In the genomic region with DNA sequence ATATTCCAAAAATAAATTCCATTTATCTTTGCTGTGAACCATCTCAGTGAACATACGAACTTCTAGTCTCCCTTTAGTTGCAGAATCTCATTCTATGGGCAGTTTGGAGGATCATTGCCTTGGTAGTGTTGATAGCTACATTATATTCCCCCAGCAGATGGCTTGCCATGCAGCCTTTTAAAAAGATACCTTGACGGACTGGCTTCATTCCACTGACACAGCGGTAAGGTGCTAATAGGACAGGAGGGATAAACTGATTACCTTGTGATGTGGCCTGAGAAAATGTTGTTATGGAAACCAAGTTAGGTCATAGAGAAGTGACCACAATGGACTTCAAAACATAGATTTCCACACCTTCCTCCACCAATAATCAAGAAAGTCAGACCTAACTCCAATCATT, we compare ENCODE assay signal across 30 mouse cellular contexts.
DNase-seq lines count a peak whose midpoint lies in the region; ATAC-seq and TF ChIP-seq lines count a peak whose summit lies in the region.
"Had no signal": no experiment of that assay in that cellular context is flagged by ENCODE, and none has a peak within 500 bp of the region (broad histone marks: within the 10 kb centered on the region; RNA-seq: fewer than 3 reads in every experiment).

No protein-coding gene starts in this region.

- no peak for TF ChIP-seq CTCF in testis, adult 2 months (IDR thresholded peaks at IDR 0.05; ENCODE audit: control insufficient read depth, insufficient read depth, insufficient replicate concordance, low read depth, low read length)

- H3K36me3 ChIP-seq in testis, adult 2 months (ENCODE audit: control insufficient read depth, insufficient read depth, low read length) = no peaks in the 10 kb centered on the region
- no peaks in the 10 kb centered on the region for H3K36me3 ChIP-seq in heart, embryonic 11.5 days (ENCODE audit: control insufficient read depth, insufficient read depth, low read length)
- H3K36me3 ChIP-seq: embryonic facial prominence, embryonic 12.5 days; heart, embryonic 13.5 days; hindbrain, embryonic 10.5 days; intestine, embryonic 15.5 days; limb, embryonic 10.5 days; limb, embryonic 15.5 days; midbrain, embryonic 15.5 days; neural tube, embryonic 12.5 days had no signal

- no peak overlapping the region for H3K4me2 ChIP-seq in heart, embryonic 11.5 days
- H3K4me2 ChIP-seq: embryonic facial prominence, embryonic 12.5 days; heart, embryonic 13.5 days; intestine, embryonic 15.5 days; limb, embryonic 15.5 days; midbrain, embryonic 15.5 days; neural tube, embryonic 12.5 days had no signal

- DNase-seq in testis, postnatal 10 days (ENCODE audit: low spot score) = no peak
- DNase-seq in cerebellum, adult 18-20 months = peak; percentile 14 to 24
- peak; percentile 79 to 81 for DNase-seq in cerebellum, postnatal 10 days
- DNase-seq in frontal cortex, postnatal 10 days (ENCODE audit: low spot score in 2 of 2) = no peak
- no peak for DNase-seq in embryo, embryonic 11 days
- DNase-seq: adrenal gland, postnatal 25 days; gastrocnemius, adult 2 months; heart, adult 2 months; heart, postnatal 10 days; kidney, adult 2 months; kidney, postnatal 4 days; lung, adult 2 months; lung, postnatal 10 days; right cerebral cortex, postnatal 4 days; thymus, postnatal 4 days had no signal

- 79% methylated on average over 3 of the region's 3 CpGs for WGBS in heart, embryonic 11.5 days (ENCODE audit: insufficient replicate concordance)

- H3K9ac ChIP-seq in heart, embryonic 11.5 days (ENCODE audit: low read depth, low read length) = no peak overlapping the region
- H3K9ac ChIP-seq: embryonic facial prominence, embryonic 12.5 days; heart, embryonic 13.5 days; intestine, embryonic 15.5 days; limb, embryonic 15.5 days; liver, embryonic 14.5 days; midbrain, embryonic 15.5 days; neural tube, embryonic 12.5 days had no signal

- no peak overlapping the region for H3K27ac ChIP-seq in testis, adult 2 months (ENCODE audit: control insufficient read depth, insufficient read depth, low read depth, low read length)
- no peak overlapping the region for H3K27ac ChIP-seq in heart, embryonic 11.5 days (ENCODE audit: low read depth, low read length)
- H3K27ac ChIP-seq: embryonic facial prominence, embryonic 12.5 days; gastrocnemius, adult 2 months; heart, adult 2 months; heart, embryonic 13.5 days; hindbrain, embryonic 10.5 days; intestine, embryonic 15.5 days; kidney, postnatal 0 days; limb, embryonic 10.5 days; limb, embryonic 15.5 days; liver, embryonic 14.5 days; macrophage; midbrain, embryonic 15.5 days; neural tube, embryonic 12.5 days; stomach, postnatal 0 days had no signal

- no peaks in the 10 kb centered on the region for H3K27me3 ChIP-seq in testis, adult 2 months (ENCODE audit: control insufficient read depth, insufficient read depth, low read length)
- H3K27me3 ChIP-seq in heart, embryonic 11.5 days (ENCODE audit: control insufficient read depth, insufficient read depth, low read length) = no peaks in the 10 kb centered on the region
- H3K27me3 ChIP-seq: embryonic facial prominence, embryonic 12.5 days; heart, embryonic 13.5 days; intestine, embryonic 15.5 days; limb, embryonic 15.5 days; midbrain, embryonic 15.5 days; neural tube, embryonic 12.5 days had no signal

- H3K4me1 ChIP-seq in testis, adult 2 months (ENCODE audit: control insufficient read depth, insufficient read depth, low read length) = no peaks in the 10 kb centered on the region
- no peaks in the 10 kb centered on the region for H3K4me1 ChIP-seq in heart, embryonic 11.5 days (ENCODE audit: control insufficient read depth, insufficient read depth, low read length)
- H3K4me1 ChIP-seq: embryonic facial prominence, embryonic 12.5 days; heart, embryonic 13.5 days; hindbrain, embryonic 10.5 days; intestine, embryonic 15.5 days; limb, embryonic 10.5 days; limb, embryonic 15.5 days; midbrain, embryonic 15.5 days; neural tube, embryonic 12.5 days had no signal

- no peak for ATAC-seq in heart, embryonic 11.5 days (replicated peaks; ENCODE audit: insufficient number of reproducible peaks, low FRiP score, low TSS enrichment)
- ATAC-seq: CD4-positive, CD25-positive, alpha-beta regulatory T cell, adult 4 months; intestine, embryonic 15.5 days; midbrain, embryonic 15.5 days had no signal

- peak overlapping the region; percentile 17; the same call in 1 of the 2 replicates for H3K4me3 ChIP-seq in testis, adult 2 months (ENCODE audit: control insufficient read depth, low read depth, low read length)
- no peak overlapping the region for H3K4me3 ChIP-seq in heart, embryonic 11.5 days (ENCODE audit: low read depth, low read length)
- H3K4me3 ChIP-seq: embryonic facial prominence, embryonic 12.5 days; gastrocnemius, adult 2 months; heart, adult 2 months; heart, embryonic 13.5 days; hindbrain, embryonic 10.5 days; intestine, embryonic 15.5 days; limb, embryonic 10.5 days; limb, embryonic 15.5 days; midbrain, embryonic 15.5 days; neural tube, embryonic 12.5 days had no signal

- TF ChIP-seq POLR2A in testis, adult 2 months (IDR thresholded peaks at IDR 0.05; ENCODE audit: control insufficient read depth, low read depth, low read length) = no peak

- H3K9me3 ChIP-seq in heart, embryonic 11.5 days (replicated peaks; ENCODE audit: control insufficient read depth, low read length) = no peaks in the 10 kb centered on the region
- H3K9me3 ChIP-seq: embryonic facial prominence, embryonic 12.5 days; hindbrain, embryonic 10.5 days; intestine, embryonic 15.5 days; limb, embryonic 10.5 days; limb, embryonic 15.5 days; midbrain, embryonic 15.5 days; neural tube, embryonic 12.5 days had no signal

Comparison
In these comparisons a context has a peak if more than half of its experiments do, and no peak if none do; other contexts are left out.
1. DNase-seq: peak in cerebellum, adult 18-20 months (2 of 2) and cerebellum, postnatal 10 days (2 of 2); none in testis, postnatal 10 days (single experiment), frontal cortex, postnatal 10 days (0 of 2) and embryo, embryonic 11 days (single experiment).